Mouse (Mus musculus) MN1 (cell line): Measurements from ENCODE around the gene Azgp1.
"Not testable (repeated sequence)": the region's sequence is repeated elsewhere in the genome, so short reads cannot be mapped to it uniquely, and the experiment has no call there.

Source experiments
- DNase-seq: peaks from one replicate; pipeline ENCODE4 v3.0.0-alpha.2; 2016; ENCODE audit warnings: low spot score

The Azgp1 gene

GRCm38 (mm10) chr5:137981300-137981699, at the start of gene Azgp1:
Gene Azgp1, plus strand, starts transcription at chr5:137981520.
- DNase-seq, result no peak

- DNase-seq, result not testable (repeated sequence)
These were observed 47.4 kb upstream of the Azgp1 start for GRCm38 (mm10) chr5:137933934-137934333.

- DNase-seq, result no peak
These were observed 44.8 kb upstream of the Azgp1 start for GRCm38 (mm10) chr5:137936486-137936885.

GRCm38 (mm10) chr5:137937238-137937637, 44.1 kb upstream of the Azgp1 start:
- DNase-seq, result no peak

GRCm38 (mm10) chr5:137940948-137941347, 40.4 kb upstream of the Azgp1 start:
- DNase-seq, result no peak

GRCm38 (mm10) chr5:137943133-137943532, 38.2 kb upstream of the Azgp1 start:
- no peak for DNase-seq

GRCm38 (mm10) chr5:137947303-137947702, 34.0 kb upstream of the Azgp1 start:
- DNase-seq, result no peak

GRCm38 (mm10) chr5:137951218-137951617, 30.1 kb upstream of the Azgp1 start:
- DNase-seq, result no peak

GRCm38 (mm10) chr5:137956404-137956803, 24.9 kb upstream of the Azgp1 start:
- DNase-seq, result no peak

GRCm38 (mm10) chr5:137962945-137963344, 18.4 kb upstream of the Azgp1 start, which contains the start of gene Gjc3:
Gene Gjc3, minus strand, starts transcription at chr5:137963098.
- DNase-seq, result no peak

- no peak for DNase-seq
These were observed 14.8 kb upstream of the Azgp1 start for GRCm38 (mm10) chr5:137966492-137966891.

GRCm38 (mm10) chr5:137973161-137973560, 8.2 kb upstream of the Azgp1 start:
- no peak for DNase-seq

GRCm38 (mm10) chr5:137973738-137974137, 7.6 kb upstream of the Azgp1 start:
- DNase-seq, result no peak

GRCm38 (mm10) chr5:137974724-137975123, 6.6 kb upstream of the Azgp1 start:
- DNase-seq, result no peak

GRCm38 (mm10) chr5:137975434-137975833, 5.9 kb upstream of the Azgp1 start:
- DNase-seq, result no peak

- no peak for DNase-seq
These were observed 4.0 kb upstream of the Azgp1 start for GRCm38 (mm10) chr5:137977291-137977690.

- DNase-seq, result no peak
These were observed 2.2 kb upstream of the Azgp1 start for GRCm38 (mm10) chr5:137979081-137979480.

GRCm38 (mm10) chr5:137986351-137986750, 5.0 kb downstream of the Azgp1 start:
- no peak for DNase-seq

- DNase-seq, result no peak
These were observed 28.1 kb downstream of the Azgp1 start for GRCm38 (mm10) chr5:138009437-138009836.

GRCm38 (mm10) chr5:138012382-138012781, 31.1 kb downstream of the Azgp1 start:
- no peak for DNase-seq

GRCm38 (mm10) chr5:138016530-138016929, 35.2 kb downstream of the Azgp1 start:
- DNase-seq, result no peak

GRCm38 (mm10) chr5:138016997-138017396, 35.7 kb downstream of the Azgp1 start:
- DNase-seq, result no peak

- not testable (repeated sequence) for DNase-seq
These were observed 38.3 kb downstream of the Azgp1 start for GRCm38 (mm10) chr5:138019577-138019976.

GRCm38 (mm10) chr5:138020961-138021479, 39.7 kb downstream of the Azgp1 start, which contains the start of the genes Smok3a and Smok3b:
Gene Smok3a, plus strand, starts transcription at chr5:138021261.
Gene Smok3b, plus strand, starts transcription at chr5:138021429.
- DNase-seq, result not testable (repeated sequence)
